ENCODE assay signal across 27 mouse cellular contexts in genomic region chr1:178447036-178447435, GRCm38 (mm10). TPM values are rescaled to one million over a fixed set of nuclear protein-coding genes. Genes with fewer than 3 reads are reported as not detected.
A peak's percentile ranks its signal among the peaks of the same experiment; 100 is the strongest.
DNase-seq lines count a peak whose midpoint lies in the region; ATAC-seq and TF ChIP-seq lines count a peak whose summit lies in the region.
"Had no signal": no experiment of that assay in that cellular context is flagged by ENCODE, and none has a peak within 500 bp of the region (broad histone marks: within the 10 kb centered on the region; RNA-seq: fewer than 3 reads in every experiment).

No protein-coding gene starts in this region.

- no peaks in the 10 kb centered on the region for H3K9me3 ChIP-seq in liver, embryonic 11.5 days (ENCODE audit: control insufficient read depth, low read length)
- no peaks in the 10 kb centered on the region for H3K9me3 ChIP-seq in liver, embryonic 12.5 days (replicated peaks)
- H3K9me3 ChIP-seq in MEL (replicated peaks; ENCODE audit: insufficient read depth, low read length), result no peaks in the 10 kb centered on the region
- no peaks in the 10 kb centered on the region for H3K9me3 ChIP-seq in liver, embryonic 14.5 days (ENCODE audit: control insufficient read depth, low read length)
- H3K9me3 ChIP-seq in hindbrain, embryonic 16.5 days (ENCODE audit: control insufficient read depth, low read length), result no peaks in the 10 kb centered on the region
- H3K9me3 ChIP-seq in forebrain, embryonic 15.5 days, result no peaks in the 10 kb centered on the region
- H3K9me3 ChIP-seq: embryonic facial prominence, embryonic 13.5 days; embryonic facial prominence, embryonic 15.5 days; forebrain, embryonic 10.5 days; forebrain, embryonic 12.5 days; G1E had no signal

- H3K4me3 ChIP-seq in liver, embryonic 11.5 days (ENCODE audit: low read depth, low read length), result no peak overlapping the region
- H3K4me3 ChIP-seq in liver, embryonic 12.5 days, result no peak overlapping the region
- H3K4me3 ChIP-seq in MEL (ENCODE audit: control insufficient read depth in 1 of 2, insufficient read depth in 1 of 2, low read depth in 2 of 2, low read length in 2 of 2), result peak overlapping the region; percentile 8 to 11; a peak in 2 of 4 replicates
- no peak overlapping the region for H3K4me3 ChIP-seq in liver, embryonic 14.5 days (ENCODE audit: insufficient read depth in 1 of 2, low read depth in 2 of 2, low read length in 2 of 2)
- no peak overlapping the region for H3K4me3 ChIP-seq in hindbrain, embryonic 16.5 days (ENCODE audit: low read length)
- H3K4me3 ChIP-seq in forebrain, embryonic 15.5 days, result no peak overlapping the region
- H3K4me3 ChIP-seq: embryonic facial prominence, embryonic 13.5 days; embryonic facial prominence, embryonic 15.5 days; erythroblast, embryonic 14.5 days; forebrain, embryonic 10.5 days; forebrain, embryonic 12.5 days had no signal

- H3K27me3 ChIP-seq in liver, embryonic 11.5 days (replicated peaks; ENCODE audit: control insufficient read depth, insufficient read depth, low read length), result no peaks in the 10 kb centered on the region
- H3K27me3 ChIP-seq in liver, embryonic 12.5 days (replicated peaks), result no peaks in the 10 kb centered on the region
- H3K27me3 ChIP-seq in MEL (ENCODE audit: control insufficient read depth in 1 of 2, insufficient read depth in 2 of 2, low read length in 2 of 2), result no peaks in the 10 kb centered on the region
- H3K27me3 ChIP-seq in liver, embryonic 14.5 days (ENCODE audit: control insufficient read depth, insufficient read depth, low read length), result no peaks in the 10 kb centered on the region
- H3K27me3 ChIP-seq in hindbrain, embryonic 16.5 days (replicated peaks; ENCODE audit: control insufficient read depth, insufficient read depth, low read length), result no peaks in the 10 kb centered on the region
- H3K27me3 ChIP-seq in forebrain, embryonic 15.5 days, result no peaks in the 10 kb centered on the region
- H3K27me3 ChIP-seq: CH12.LX; embryonic facial prominence, embryonic 13.5 days; embryonic facial prominence, embryonic 15.5 days; forebrain, embryonic 12.5 days had no signal

- TF ChIP-seq RAD21 in MEL (IDR thresholded peaks at IDR 0.05; ENCODE audit: low read depth, low read length), result no peak

- H3K36me3 ChIP-seq in liver, embryonic 11.5 days (ENCODE audit: control insufficient read depth, insufficient read depth, low read length), result no peaks in the 10 kb centered on the region
- no peaks in the 10 kb centered on the region for H3K36me3 ChIP-seq in liver, embryonic 12.5 days
- peaks cover 0 to 28% of the 10 kb centered on the region in 2 experiments; a peak in 2 of 4 replicates for H3K36me3 ChIP-seq in MEL (ENCODE audit: control insufficient read depth in 1 of 2, insufficient read depth in 2 of 2, low read length in 2 of 2)
- H3K36me3 ChIP-seq in liver, embryonic 14.5 days (replicated peaks; ENCODE audit: control insufficient read depth, insufficient read depth, low read depth), result no peaks in the 10 kb centered on the region
- H3K36me3 ChIP-seq in hindbrain, embryonic 16.5 days (ENCODE audit: control insufficient read depth, insufficient read depth, low read length), result no peaks in the 10 kb centered on the region
- no peaks in the 10 kb centered on the region for H3K36me3 ChIP-seq in forebrain, embryonic 15.5 days
- H3K36me3 ChIP-seq: embryonic facial prominence, embryonic 13.5 days; embryonic facial prominence, embryonic 15.5 days; forebrain, embryonic 10.5 days; forebrain, embryonic 12.5 days had no signal

- H3K4me2 ChIP-seq in liver, embryonic 11.5 days, result no peak overlapping the region
- H3K4me2 ChIP-seq in liver, embryonic 12.5 days, result no peak overlapping the region
- H3K4me2 ChIP-seq in liver, embryonic 14.5 days (ENCODE audit: low read depth), result no peak overlapping the region
- H3K4me2 ChIP-seq in hindbrain, embryonic 16.5 days (ENCODE audit: low read length), result no peak overlapping the region
- no peak overlapping the region for H3K4me2 ChIP-seq in forebrain, embryonic 15.5 days (replicated peaks)
- H3K4me2 ChIP-seq: embryonic facial prominence, embryonic 13.5 days; embryonic facial prominence, embryonic 15.5 days; forebrain, embryonic 12.5 days had no signal

- H3K4me1 ChIP-seq in liver, embryonic 11.5 days (replicated peaks; ENCODE audit: control insufficient read depth, insufficient read depth, low read length), result peaks cover 13% of the 10 kb centered on the region
- H3K4me1 ChIP-seq in liver, embryonic 12.5 days, result peaks cover 46% of the 10 kb centered on the region
- H3K4me1 ChIP-seq in MEL (ENCODE audit: control insufficient read depth in 1 of 2, insufficient read depth in 2 of 2, low read length in 2 of 2), result peaks cover 21 to 30% of the 10 kb centered on the region in 2 experiments
- H3K4me1 ChIP-seq in liver, embryonic 14.5 days (replicated peaks; ENCODE audit: control insufficient read depth in 2 of 2, insufficient read depth in 2 of 2, low read length in 1 of 2), result peaks cover 11 to 24% of the 10 kb centered on the region in 2 experiments
- no peaks in the 10 kb centered on the region; the same call in 1 of the 2 replicates for H3K4me1 ChIP-seq in hindbrain, embryonic 16.5 days (ENCODE audit: control insufficient read depth, insufficient read depth, low read depth, low read length)
- no peaks in the 10 kb centered on the region for H3K4me1 ChIP-seq in forebrain, embryonic 15.5 days
- H3K4me1 ChIP-seq: embryonic facial prominence, embryonic 13.5 days; embryonic facial prominence, embryonic 15.5 days had no signal

- H3K9ac ChIP-seq in liver, embryonic 11.5 days (ENCODE audit: low read depth, low read length), result no peak overlapping the region
- H3K9ac ChIP-seq in liver, embryonic 12.5 days, result no peak overlapping the region
- H3K9ac ChIP-seq in MEL (ENCODE audit: control insufficient read depth, low read depth, low read length, poor library complexity, severe bottlenecking), result no peak overlapping the region
- H3K9ac ChIP-seq in liver, embryonic 14.5 days (replicated peaks), result no peak overlapping the region
- no peak overlapping the region for H3K9ac ChIP-seq in hindbrain, embryonic 16.5 days (ENCODE audit: low read depth, low read length)
- no peak overlapping the region for H3K9ac ChIP-seq in forebrain, embryonic 15.5 days (replicated peaks)
- H3K9ac ChIP-seq: embryonic facial prominence, embryonic 13.5 days; embryonic facial prominence, embryonic 15.5 days; forebrain, embryonic 12.5 days; forebrain, postnatal 0 days had no signal

- TF ChIP-seq EP300 in MEL (IDR thresholded peaks at IDR 0.05; ENCODE audit: low read depth in 1 of 2, low read length in 2 of 2), result peak; percentile 80 to 81
- peak; percentile 61 for TF ChIP-seq EP300 in liver, embryonic 14.5 days (IDR thresholded peaks at IDR 0.05; ENCODE audit: low read depth)

- H3K27ac ChIP-seq in liver, embryonic 11.5 days (ENCODE audit: low read depth, low read length), result no peak overlapping the region
- no peak overlapping the region for H3K27ac ChIP-seq in liver, embryonic 12.5 days
- peak overlapping the region; percentile 77 for H3K27ac ChIP-seq in MEL (ENCODE audit: control insufficient read depth, low read depth, low read length)
- no peak overlapping the region for H3K27ac ChIP-seq in liver, embryonic 14.5 days
- no peak overlapping the region for H3K27ac ChIP-seq in hindbrain, embryonic 16.5 days (ENCODE audit: low read depth, low read length)
- no peak overlapping the region for H3K27ac ChIP-seq in forebrain, embryonic 15.5 days (replicated peaks)
- H3K27ac ChIP-seq: embryonic facial prominence, embryonic 13.5 days; embryonic facial prominence, embryonic 15.5 days; forebrain, embryonic 10.5 days; forebrain, embryonic 12.5 days had no signal

- H3K79me2 ChIP-seq in MEL (ENCODE audit: control insufficient read depth, insufficient read depth, low read length, poor library complexity), result no peaks in the 10 kb centered on the region

- TF ChIP-seq CTCF in MEL (IDR thresholded peaks at IDR 0.05 in 2 of 3, conservative IDR thresholded peaks at IDR 0.05 in 1 of 3; ENCODE audit: control insufficient read depth in 1 of 3, insufficient read depth in 1 of 3, low read depth in 2 of 3, low read length in 3 of 3, poor library complexity in 1 of 3, severe bottlenecking in 1 of 3), result no peak
- no peak for TF ChIP-seq CTCF in liver, embryonic 14.5 days (IDR thresholded peaks at IDR 0.05; ENCODE audit: low read depth)

- no peak for DNase-seq in liver, embryonic 11.5 days (ENCODE audit: low spot score)
- DNase-seq in MEL (ENCODE audit: low read depth, low spot score), result peak; percentile 54
- DNase-seq in liver, embryonic 14.5 days (ENCODE audit: low read depth in 3 of 3, low spot score in 3 of 3), result no peak
- DNase-seq in cerebellum, postnatal 4 days (ENCODE audit: low spot score in 2 of 2), result no peak
- DNase-seq: adrenal gland, adult 2 months; adrenal gland, postnatal 14 days; B cell, adult 2 months; cerebellum, adult 11-12 months; cerebellum, adult 2 months; cerebellum, adult 9-10 months; cerebellum, postnatal 10 days; cerebellum, postnatal 25 days; embryo, embryonic 11 days; forebrain, postnatal 0 days had no signal

- no peak for TF ChIP-seq POLR2A in MEL (IDR thresholded peaks at IDR 0.05; ENCODE audit: control insufficient read depth in 1 of 2, insufficient read depth in 1 of 2, low read depth in 1 of 2, low read length in 2 of 2, poor library complexity in 1 of 2)

- 69% methylated on average over 1 of the region's 1 CpGs for WGBS in liver, embryonic 11.5 days
- WGBS in liver, embryonic 12.5 days (ENCODE audit: insufficient replicate concordance), result 37% methylated on average over 1 of the region's 1 CpGs
- WGBS in liver, embryonic 14.5 days (ENCODE audit: insufficient replicate concordance), result 30% methylated on average over 1 of the region's 1 CpGs
- 96% methylated on average over 1 of the region's 1 CpGs for WGBS in hindbrain, embryonic 16.5 days
- WGBS in forebrain, embryonic 15.5 days, result 98% methylated on average over 1 of the region's 1 CpGs

- ATAC-seq in liver, embryonic 11.5 days (replicated peaks; ENCODE audit: low FRiP score), result 0 out of 2 replicates have a peak, but pooled peaks have one; percentile 27
- no peak for ATAC-seq in liver, embryonic 12.5 days
- ATAC-seq in liver, embryonic 14.5 days (ENCODE audit: insufficient read depth), result peak; percentile 38; the same call in 1 of the 2 replicates
- ATAC-seq in megakaryocyte progenitor cell, adult 5-6 weeks (replicated peaks; ENCODE audit: poor library complexity), result peak; percentile 29
- no peak for ATAC-seq in hindbrain, embryonic 16.5 days
- no peak for ATAC-seq in forebrain, embryonic 15.5 days (replicated peaks)
- ATAC-seq: CD4-positive, CD25-positive, alpha-beta regulatory T cell, adult 4 months; forebrain, embryonic 14.5 days; forebrain, postnatal 0 days had no signal

RNA-seq across cellular contexts. Expression of gene Efcab2, which starts 41.2 kb away (rescaled TPM):
- polyA plus RNA-seq in liver, embryonic 11.5 days (2014; fragmentation: Nextera tagmentation; extraction: Ambion mirVana), result 5.8 and 6.5 TPM in 2 replicates
- polyA plus RNA-seq in liver, embryonic 12.5 days (2016; fragmentation: Nextera tagmentation; extraction: Ambion mirVana), result 4.6 and 5.2 TPM in 2 replicates
- total RNA-seq in MEL (2012; rRNA removed), result 0.85 and 0.98 TPM in 2 replicates
- polyA plus RNA-seq in MEL (2012; ENCODE audit: insufficient read depth in 1 of 2, insufficient read length in 2 of 2, low read depth in 1 of 2, low replicate concordance in 2 of 2, missing spikeins in 1 of 2), result 1 to 10 TPM in 1 of 2 experiments, not detected in 1; 3.2 TPM
- polyA plus RNA-seq in liver, embryonic 14.5 days (2012; rRNA removed), result 0.19 and 0.64 TPM in 2 replicates
- 3.5 and 4.3 TPM in 2 replicates for polyA plus RNA-seq in liver, embryonic 14.5 days (2014; fragmentation: Nextera tagmentation; extraction: Ambion mirVana)
- 3.8 and 4.2 TPM in 2 replicates for total RNA-seq in megakaryocyte progenitor cell, adult 5-6 weeks (2015)
- total RNA-seq in megakaryocyte progenitor cell, adult 5-6 weeks (2017), result 1.7 and 3.2 TPM in 2 replicates
- polyA plus RNA-seq in hindbrain, embryonic 16.5 days (2015; fragmentation: Nextera tagmentation; extraction: Ambion mirVana), result 12.4 and 13.3 TPM in 2 replicates
- polyA plus RNA-seq in forebrain, embryonic 15.5 days (2015; fragmentation: Nextera tagmentation; extraction: Ambion mirVana), result 6.6 and 8.2 TPM in 2 replicates

Comparison
In these comparisons a context has a peak if more than half of its experiments do, and no peak if none do; other contexts are left out.
1. ATAC-seq: peak in liver, embryonic 11.5 days (single experiment), liver, embryonic 14.5 days (single experiment) and megakaryocyte progenitor cell, adult 5-6 weeks (single experiment); none in liver, embryonic 12.5 days (single experiment), hindbrain, embryonic 16.5 days (single experiment) and forebrain, embryonic 15.5 days (single experiment).
2. H3K4me3 ChIP-seq: peak in MEL (2 of 2); none in liver, embryonic 11.5 days (single experiment), liver, embryonic 12.5 days (single experiment), liver, embryonic 14.5 days (0 of 2), hindbrain, embryonic 16.5 days (single experiment) and forebrain, embryonic 15.5 days (single experiment).